Mouse (Mus musculus) intestine, postnatal 0 days (tissue): ENCODE data around the gene Oas3. TPM values are rescaled to one million over a fixed set of nuclear protein-coding genes. Genes with fewer than 3 reads are reported as not detected.

Source experiments
- ATAC-seq: fragments of 200-750 bp; cut with Nextera tagmentation; 2 replicates; pipeline ENCODE4 v1.8.0; 2017; ENCODE audit warnings: mild to moderate bottlenecking, moderate TSS enrichment, moderate library complexity
- H3K27ac ChIP-seq: fragments of 300-500 bp; sonication (generic); 2 replicates; pipeline ENCODE4 v1.5.1; 2014; ENCODE audit warnings: mild to moderate bottlenecking, low read depth, low read length, moderate library complexity
- H3K27me3 ChIP-seq: fragments of 300-500 bp; sonication (generic); replicated peaks from 2 replicates; pipeline ENCODE4 v1.6.1; 2014; ENCODE audit warnings: low read length, mixed read lengths; ENCODE audit not compliant: control insufficient read depth, insufficient read depth
- H3K36me3 ChIP-seq: fragments of 300-500 bp; sonication (generic); 2 replicates; pipeline ENCODE4 v1.6.1; 2014; ENCODE audit warnings: mild to moderate bottlenecking, moderate library complexity; ENCODE audit not compliant: control insufficient read depth, insufficient read depth
- H3K4me1 ChIP-seq: fragments of 300-500 bp; sonication (generic); replicated peaks from 2 replicates; pipeline ENCODE4 v1.6.1; 2014; ENCODE audit warnings: antibody characterized with exemption, low read length, mixed read lengths; ENCODE audit not compliant: control insufficient read depth, insufficient read depth
- H3K4me2 ChIP-seq: fragments of 300-500 bp; sonication (generic); replicated peaks from 2 replicates; pipeline ENCODE4 v1.6.1; 2014; ENCODE audit warnings: low read depth, mild to moderate bottlenecking, moderate library complexity
- H3K4me3 ChIP-seq: fragments of 300-500 bp; sonication (generic); 2 replicates; pipeline ENCODE4 v1.5.1; 2014; ENCODE audit warnings: low read depth, low read length
- H3K9ac ChIP-seq: fragments of 300-500 bp; sonication (generic); 2 replicates; pipeline ENCODE4 v1.6.1; 2014; ENCODE audit warnings: mild to moderate bottlenecking, low read depth, low read length
- H3K9me3 ChIP-seq: fragments of 300-500 bp; sonication (generic); 2 replicates; pipeline ENCODE4 v1.6.1; 2016; ENCODE audit warnings: mixed run types; ENCODE audit not compliant: control insufficient read depth
- CTCF ChIP-seq: sonication (generic); IDR thresholded peaks from 2 replicates; pipeline ENCODE4 v1.5.1; 2016; ENCODE audit warnings: low read depth, mild to moderate bottlenecking, control low read depth, antibody characterized with exemption, moderate library complexity
- WGBS: fragments of 180-500 bp; shearing (Covaris S2); extraction: QIAGEN DNeasy Blood & Tissue Kit; methylation state at CpG from one replicate; pipeline ENCODE4 v1.1.7; 2014; 5-methylcytosine and 5-hydroxymethylcytosine counted together
- polyA plus RNA-seq: library from polyadenylated mRNA; unstranded; fragments of >200 nt; fragmentation: Nextera tagmentation; extraction: Ambion mirVana; gene quantifications from 2 replicates; pipeline ENCODE4 v1.2.1, GENCODE M21; 2015

Gene Oas3
- polyA plus RNA-seq, 1 experiment from 2014 or later, result 0.66 TPM

DNA sequence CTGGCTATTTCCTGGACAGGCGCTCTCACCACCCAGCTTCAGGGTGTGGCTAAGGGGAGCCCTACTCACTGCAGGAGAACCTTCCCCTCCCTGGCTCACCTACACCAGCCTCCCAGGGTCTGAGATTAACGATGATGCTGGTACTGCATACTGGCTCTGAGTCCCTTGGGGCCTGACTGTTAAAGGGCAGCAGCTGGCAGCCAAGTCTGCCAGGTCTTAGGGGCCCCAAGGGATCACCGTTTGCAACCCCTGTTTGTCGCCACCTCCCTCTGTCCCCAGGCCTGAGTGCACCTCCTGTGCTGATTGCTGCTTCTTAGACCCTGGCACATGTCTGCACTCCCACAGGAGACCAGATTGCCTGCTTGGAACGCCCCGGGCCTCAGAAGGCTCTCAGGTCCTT lies 73.0 kb downstream of the Oas3 start:
- Histone ChIP-seq H3K9ac (no peak overlapping the region), H3K4me3 (no peak overlapping the region), H3K4me1 (no peaks in the 10 kb centered on the region), H3K27ac (no peak overlapping the region), H3K9me3 (no peaks in the 10 kb centered on the region), H3K4me2 (no peak overlapping the region), H3K27me3 (peaks cover 3% of the 10 kb centered on the region; the same call in 1 of the 2 replicates), H3K36me3 (no peaks in the 10 kb centered on the region)
- no peak for TF ChIP-seq CTCF
- WGBS, result 42% methylated on average over 6 of the region's 6 CpGs
- no peak for ATAC-seq

GRCm38 (mm10) chr5:120703660-120704059 lies 73.8 kb downstream of the Oas3 start:
- Histone ChIP-seq H3K36me3 (no peaks in the 10 kb centered on the region), H3K4me1 (no peaks in the 10 kb centered on the region), H3K4me2 (no peak overlapping the region), H3K9ac (no peak overlapping the region), H3K27ac (no peak overlapping the region), H3K27me3 (0 out of 2 replicates have a peak, but pooled peaks cover 3% of the 10 kb centered on the region), H3K4me3 (no peak overlapping the region), H3K9me3 (no peaks in the 10 kb centered on the region)
- 87% methylated on average over 3 of the region's 3 CpGs for WGBS
- TF ChIP-seq CTCF, result no peak
- no peak for ATAC-seq

Other genes starting within 250 kb of the Oas3 start
- gene Tpcn1, start 189.0 kb downstream of the Oas3 start, polyA plus RNA-seq, result 31.5 and 35.6 TPM in 2 replicates
- 0.30 and 0.47 TPM in 2 replicates for gene Iqcd, start 188.6 kb downstream of the Oas3 start, polyA plus RNA-seq
- 6.1 and 7.5 TPM in 2 replicates for gene Rita1, start 165.1 kb downstream of the Oas3 start, polyA plus RNA-seq
- 19.9 and 20.9 TPM in 2 replicates for gene Ddx54, start 164.9 kb downstream of the Oas3 start, polyA plus RNA-seq
- gene Cfap73, start 143.4 kb downstream of the Oas3 start, polyA plus RNA-seq, result not detected in 2 replicates
- gene Rasal1, start 128.8 kb downstream of the Oas3 start, polyA plus RNA-seq, result 3.0 and 5.1 TPM in 2 replicates
- gene Dtx1, start 65.7 kb downstream of the Oas3 start, polyA plus RNA-seq, result 2.3 and 2.5 TPM in 2 replicates
- 0.23 and 0.41 TPM in 2 replicates for gene Oas2, start 27.8 kb downstream of the Oas3 start, polyA plus RNA-seq
- gene Oas1e, start 17.9 kb upstream of the Oas3 start, polyA plus RNA-seq, result 0.10 TPM in 1 of 2 replicates, not detected in the other
- gene Oas1c, start 34.9 kb upstream of the Oas3 start, polyA plus RNA-seq, result 1.0 and 1.2 TPM in 2 replicates
- gene Oas1f, start 69.7 kb upstream of the Oas3 start, polyA plus RNA-seq, result not detected in 2 replicates
- not detected in 2 replicates for gene Oas1h, start 83.8 kb upstream of the Oas3 start, polyA plus RNA-seq
- gene Oas1g, start 110.0 kb upstream of the Oas3 start, polyA plus RNA-seq, result 30.9 and 31.8 TPM in 2 replicates
- gene Oas1a, start 129.9 kb upstream of the Oas3 start, polyA plus RNA-seq, result 65.4 and 65.6 TPM in 2 replicates
- gene Oas1d, start 136.9 kb upstream of the Oas3 start, polyA plus RNA-seq, result 0.18 and 0.25 TPM in 2 replicates
- gene Rph3a, start 232.4 kb upstream of the Oas3 start, polyA plus RNA-seq, result 0.48 and 0.77 TPM in 2 replicates